In genomic region chr5:147187552-147188170, GRCm38 (mm10) we compare ENCODE assay signal across 7 mouse cellular contexts. TPM values are rescaled to one million over a fixed set of nuclear protein-coding genes. Genes with fewer than 3 reads are reported as not detected.
DNase-seq lines count a peak whose midpoint lies in the region; ATAC-seq and TF ChIP-seq lines count a peak whose summit lies in the region.

No protein-coding gene starts in this region.

- H3K27me3 ChIP-seq in lung, postnatal 0 days (replicated peaks; ENCODE audit: insufficient read depth, low read length), result peaks cover 67% of the 10 kb centered on the region
- H3K27me3 ChIP-seq in forebrain, embryonic 11.5 days (ENCODE audit: control insufficient read depth, insufficient read depth, low read length), result peaks cover 80% of the 10 kb centered on the region
- H3K27me3 ChIP-seq in limb, embryonic 15.5 days, result peaks cover 98% of the 10 kb centered on the region
- peaks cover 85% of the 10 kb centered on the region for H3K27me3 ChIP-seq in stomach, embryonic 15.5 days (replicated peaks)

- peak overlapping the region; percentile 44 for H3K4me2 ChIP-seq in lung, postnatal 0 days (replicated peaks; ENCODE audit: low read depth, low read length)
- H3K4me2 ChIP-seq in forebrain, embryonic 11.5 days (ENCODE audit: low read depth, low read length, severe bottlenecking), result peak overlapping the region; percentile 53
- H3K4me2 ChIP-seq in limb, embryonic 15.5 days, result peak overlapping the region; percentile 31
- peak overlapping the region; percentile 43 for H3K4me2 ChIP-seq in stomach, embryonic 15.5 days

- no peaks in the 10 kb centered on the region for H3K9me3 ChIP-seq in lung, postnatal 0 days (ENCODE audit: low read length)
- H3K9me3 ChIP-seq in forebrain, embryonic 11.5 days (ENCODE audit: control insufficient read depth, low read length), result peaks cover 5% of the 10 kb centered on the region
- no peaks in the 10 kb centered on the region for H3K9me3 ChIP-seq in limb, embryonic 15.5 days
- H3K9me3 ChIP-seq in stomach, embryonic 15.5 days, result no peaks in the 10 kb centered on the region

- WGBS in lung, postnatal 0 days, result 4% methylated on average over 25 of the region's 25 CpGs
- under 1% methylated on average over 25 of the region's 25 CpGs for WGBS in forebrain, embryonic 11.5 days
- WGBS in limb, embryonic 15.5 days, result 5% methylated on average over 25 of the region's 25 CpGs
- WGBS in stomach, embryonic 15.5 days, result 4% methylated on average over 25 of the region's 25 CpGs

- no peak overlapping the region for H3K9ac ChIP-seq in lung, postnatal 0 days (replicated peaks; ENCODE audit: low read depth)
- no peak overlapping the region for H3K9ac ChIP-seq in forebrain, embryonic 11.5 days (ENCODE audit: low read length)
- no peak overlapping the region for H3K9ac ChIP-seq in limb, embryonic 15.5 days
- H3K9ac ChIP-seq in stomach, embryonic 15.5 days, result no peak overlapping the region

- no peak for TF ChIP-seq EP300 in lung, postnatal 0 days (IDR thresholded peaks at IDR 0.05)

- no peak for DNase-seq in lung, postnatal 0 days (ENCODE audit: low spot score)
- DNase-seq in lung, postnatal 14 days, result no peak
- DNase-seq in forebrain, embryonic 11.5 days (ENCODE audit: low spot score), result no peak
- DNase-seq in urinary bladder, adult 2 months (ENCODE audit: low spot score), result no peak
- DNase-seq in urinary bladder, postnatal 10 days (ENCODE audit: low spot score), result no peak

- TF ChIP-seq CTCF in lung, postnatal 0 days (IDR thresholded peaks at IDR 0.05), result no peak

- no peak for ATAC-seq in lung, postnatal 0 days
- no peak for ATAC-seq in forebrain, embryonic 11.5 days (replicated peaks; ENCODE audit: low FRiP score)
- ATAC-seq in limb, embryonic 15.5 days (ENCODE audit: insufficient number of reproducible peaks, low FRiP score, low TSS enrichment, low read depth), result no peak
- no peak for ATAC-seq in stomach, embryonic 15.5 days (ENCODE audit: insufficient read depth, low FRiP score, low read depth)

- H3K4me1 ChIP-seq in lung, postnatal 0 days (ENCODE audit: insufficient read depth, low read depth, low read length), result peaks cover 15% of the 10 kb centered on the region; the same call in 1 of the 2 replicates
- peaks cover 22% of the 10 kb centered on the region for H3K4me1 ChIP-seq in forebrain, embryonic 11.5 days (replicated peaks; ENCODE audit: control insufficient read depth, insufficient read depth, low read length)
- H3K4me1 ChIP-seq in limb, embryonic 15.5 days, result peaks cover 29% of the 10 kb centered on the region
- H3K4me1 ChIP-seq in stomach, embryonic 15.5 days, result peaks cover 28% of the 10 kb centered on the region

- H3K36me3 ChIP-seq in lung, postnatal 0 days (ENCODE audit: insufficient read depth, low read length), result no peaks in the 10 kb centered on the region
- no peaks in the 10 kb centered on the region for H3K36me3 ChIP-seq in forebrain, embryonic 11.5 days (ENCODE audit: control insufficient read depth, insufficient read depth, low read length)
- H3K36me3 ChIP-seq in limb, embryonic 15.5 days, result no peaks in the 10 kb centered on the region
- H3K36me3 ChIP-seq in stomach, embryonic 15.5 days, result no peaks in the 10 kb centered on the region

- H3K4me3 ChIP-seq in lung, postnatal 0 days (ENCODE audit: low read depth, low read length), result peak overlapping the region; percentile 33
- H3K4me3 ChIP-seq in forebrain, embryonic 11.5 days (ENCODE audit: low read depth, low read length), result peak overlapping the region; percentile 27
- peak overlapping the region; percentile 20 for H3K4me3 ChIP-seq in limb, embryonic 15.5 days
- H3K4me3 ChIP-seq in stomach, embryonic 15.5 days (replicated peaks), result peak overlapping the region; percentile 26

- H3K27ac ChIP-seq in lung, postnatal 0 days (ENCODE audit: low read length), result no peak overlapping the region
- H3K27ac ChIP-seq in forebrain, embryonic 11.5 days (ENCODE audit: low read depth, low read length), result no peak overlapping the region
- no peak overlapping the region for H3K27ac ChIP-seq in limb, embryonic 15.5 days
- no peak overlapping the region for H3K27ac ChIP-seq in stomach, embryonic 15.5 days

RNA-seq across cellular contexts. Expression of gene Gsx1, which starts 0.8 kb away (rescaled TPM):
- polyA plus RNA-seq in lung, postnatal 0 days (2015; fragmentation: Nextera tagmentation; extraction: Ambion mirVana), result not detected in 2 replicates
- polyA plus RNA-seq in forebrain, embryonic 11.5 days (2014; fragmentation: Nextera tagmentation; extraction: Ambion mirVana), result 8.9 and 10.6 TPM in 2 replicates
- polyA plus RNA-seq in limb, embryonic 15.5 days (2015; fragmentation: Nextera tagmentation; extraction: Ambion mirVana), result not detected in 2 replicates
- not detected in 2 replicates for polyA plus RNA-seq in stomach, embryonic 15.5 days (2015; fragmentation: Nextera tagmentation; extraction: Ambion mirVana)
- not detected in 2 replicates for polyA plus RNA-seq in urinary bladder, adult 2 months (2012; rRNA removed)
